Mouse (Mus musculus) forebrain, embryonic 13.5 days (tissue): ENCODE data around the gene Arhgef28. TPM values are rescaled to one million over a fixed set of nuclear protein-coding genes. Genes with fewer than 3 reads are reported as not detected.

ENCODE experiments used
- ATAC-seq: fragments of 200-750 bp; cut with Nextera tagmentation; 2 replicates; pipeline ENCODE4 v1.8.0; 2017
- H3K27ac ChIP-seq: fragments of 300-500 bp; sonication (generic); 2 replicates; pipeline ENCODE4 v1.5.1; 2015; ENCODE audit warnings: inconsistent platforms, mild to moderate bottlenecking, moderate library complexity
- H3K27me3 ChIP-seq: fragments of 300-500 bp; sonication (generic); 2 replicates; pipeline ENCODE4 v1.6.1; 2015; ENCODE audit warnings: mild to moderate bottlenecking, inconsistent platforms
- H3K36me3 ChIP-seq: fragments of 300-500 bp; sonication (generic); 2 replicates; pipeline ENCODE4 v1.6.1; 2015; ENCODE audit warnings: mild to moderate bottlenecking, inconsistent platforms; ENCODE audit not compliant: poor library complexity, severe bottlenecking
- H3K4me1 ChIP-seq: fragments of 300-500 bp; sonication (generic); 2 replicates; pipeline ENCODE4 v1.6.1; 2015; ENCODE audit warnings: inconsistent platforms
- H3K4me2 ChIP-seq: fragments of 300-500 bp; sonication (generic); 2 replicates; pipeline ENCODE4 v1.6.1; 2015; ENCODE audit warnings: inconsistent platforms, mild to moderate bottlenecking, moderate library complexity
- H3K4me3 ChIP-seq: fragments of 300-500 bp; sonication (generic); 2 replicates; pipeline ENCODE4 v1.5.1; 2015; ENCODE audit warnings: mild to moderate bottlenecking, inconsistent platforms
- H3K9ac ChIP-seq: fragments of 300-500 bp; sonication (generic); 2 replicates; pipeline ENCODE4 v1.6.1; 2015; ENCODE audit warnings: mild to moderate bottlenecking, inconsistent platforms
- H3K9me3 ChIP-seq: fragments of 300-500 bp; sonication (generic); replicated peaks from 2 replicates; pipeline ENCODE4 v1.6.1; 2016; ENCODE audit warnings: inconsistent platforms
- WGBS: fragments of 180-500 bp; shearing (Covaris S2); methylation state at CpG from one replicate; pipeline ENCODE4 v1.1.7; 2015; 5-methylcytosine and 5-hydroxymethylcytosine counted together
- polyA plus RNA-seq: library from polyadenylated mRNA; unstranded; fragments of >200 nt; fragmentation: Nextera tagmentation; extraction: Ambion mirVana; gene quantifications from 2 replicates; pipeline ENCODE4 v1.2.1, GENCODE M21; 2015

The Arhgef28 gene
- polyA plus RNA-seq, 1 experiment from 2014 or later = 7.0 TPM

GRCm38 (mm10) chr13:98038731-98039130 lies 167.5 kb downstream of the Arhgef28 start:
- H3K27ac ChIP-seq = no peak overlapping the region
- ATAC-seq = no peak
- H3K4me3 ChIP-seq = no peak overlapping the region
- H3K27me3 ChIP-seq = no peaks in the 10 kb centered on the region
- no peaks in the 10 kb centered on the region for H3K36me3 ChIP-seq
- H3K9ac ChIP-seq = no peak overlapping the region
- no peaks in the 10 kb centered on the region for H3K9me3 ChIP-seq
- H3K4me1 ChIP-seq = no peaks in the 10 kb centered on the region
- H3K4me2 ChIP-seq = no peak overlapping the region
- 83% methylated on average over 3 of the region's 3 CpGs for WGBS

- Histone ChIP-seq H3K4me3 (no peak overlapping the region), H3K27ac (no peak overlapping the region), H3K9ac (no peak overlapping the region), H3K9me3 (no peaks in the 10 kb centered on the region), H3K27me3 (no peaks in the 10 kb centered on the region), H3K4me1 (no peaks in the 10 kb centered on the region), H3K4me2 (no peak overlapping the region), H3K36me3 (no peaks in the 10 kb centered on the region)
- ATAC-seq = no peak
These were observed 168.5 kb downstream of the Arhgef28 start for GRCm38 (mm10) chr13:98037693-98038092.

- Histone ChIP-seq H3K4me3 (0 out of 2 replicates have a peak overlapping the region, but pooled peaks have one; percentile 12), H3K27ac (no peak overlapping the region), H3K4me1 (peaks cover 10% of the 10 kb centered on the region), H3K27me3 (no peaks in the 10 kb centered on the region), H3K9ac (0 out of 2 replicates have a peak overlapping the region, but pooled peaks have one; percentile 41), H3K9me3 (no peaks in the 10 kb centered on the region), H3K4me2 (peak overlapping the region; percentile 53), H3K36me3 (no peaks in the 10 kb centered on the region)
- ATAC-seq = peak; percentile 34; the same call in 1 of the 2 replicates
- 30% methylated on average over 5 of the region's 5 CpGs for WGBS
These were observed 174.6 kb downstream of the Arhgef28 start for GRCm38 (mm10) chr13:98031642-98031960.

GRCm38 (mm10) chr13:98030959-98031641 lies 175.1 kb downstream of the Arhgef28 start:
- Histone ChIP-seq H3K9me3 (no peaks in the 10 kb centered on the region), H3K27ac (no peak overlapping the region), H3K27me3 (no peaks in the 10 kb centered on the region), H3K4me3 (0 out of 2 replicates have a peak overlapping the region, but pooled peaks have one; percentile 12), H3K4me1 (peaks cover 10% of the 10 kb centered on the region), H3K9ac (0 out of 2 replicates have a peak overlapping the region, but pooled peaks have one; percentile 41), H3K36me3 (no peaks in the 10 kb centered on the region), H3K4me2 (peak overlapping the region; percentile 53)
- ATAC-seq = peak; percentile 82
- 13% methylated on average over 16 of the region's 16 CpGs for whole genome bisulfite sequencing

- Histone ChIP-seq H3K4me3 (no peak overlapping the region), H3K9ac (no peak overlapping the region), H3K27ac (no peak overlapping the region), H3K4me1 (peaks cover 10% of the 10 kb centered on the region), H3K4me2 (no peak overlapping the region), H3K36me3 (no peaks in the 10 kb centered on the region), H3K9me3 (0 out of 2 replicates have a peak, but pooled peaks cover 2% of the 10 kb centered on the region), H3K27me3 (no peaks in the 10 kb centered on the region)
- no peak for ATAC-seq
- 14% methylated on average over 5 of the region's 5 CpGs for WGBS
These were observed 176.2 kb downstream of the Arhgef28 start for GRCm38 (mm10) chr13:98030041-98030440.

- Histone ChIP-seq H3K4me3 (no peak overlapping the region), H3K36me3 (no peaks in the 10 kb centered on the region), H3K9ac (no peak overlapping the region), H3K9me3 (0 out of 2 replicates have a peak, but pooled peaks cover 4% of the 10 kb centered on the region), H3K27ac (no peak overlapping the region), H3K27me3 (no peaks in the 10 kb centered on the region), H3K4me2 (no peak overlapping the region), H3K4me1 (peaks cover 10% of the 10 kb centered on the region)
- WGBS = 20% methylated on average over 6 of the region's 6 CpGs
- ATAC-seq = peak; percentile 40; the same call in 1 of the 2 replicates
These were observed 177.5 kb downstream of the Arhgef28 start for GRCm38 (mm10) chr13:98028711-98029250.

- Histone ChIP-seq H3K27me3 (no peaks in the 10 kb centered on the region), H3K9ac (no peak overlapping the region), H3K9me3 (0 out of 2 replicates have a peak, but pooled peaks cover 4% of the 10 kb centered on the region), H3K4me3 (no peak overlapping the region), H3K27ac (no peak overlapping the region), H3K4me2 (no peak overlapping the region), H3K36me3 (no peaks in the 10 kb centered on the region), H3K4me1 (peaks cover 10% of the 10 kb centered on the region)
- 84% methylated on average over 12 of the region's 12 CpGs for WGBS
- no peak for ATAC-seq
These were observed 178.5 kb downstream of the Arhgef28 start for GRCm38 (mm10) chr13:98027641-98028204.

GRCm38 (mm10) chr13:98027122-98027521 lies 179.1 kb downstream of the Arhgef28 start:
- Histone ChIP-seq H3K4me3 (no peak overlapping the region), H3K9ac (no peak overlapping the region), H3K36me3 (no peaks in the 10 kb centered on the region), H3K27ac (no peak overlapping the region), H3K27me3 (no peaks in the 10 kb centered on the region), H3K4me2 (no peak overlapping the region), H3K9me3 (0 out of 2 replicates have a peak, but pooled peaks cover 4% of the 10 kb centered on the region), H3K4me1 (peaks cover 10% of the 10 kb centered on the region)
- WGBS = 83% methylated on average over 5 of the region's 5 CpGs
- ATAC-seq = no peak

- peaks cover 10% of the 10 kb centered on the region for H3K4me1 ChIP-seq
- H3K27me3 ChIP-seq = no peaks in the 10 kb centered on the region
- 84% methylated on average over 26 of the region's 26 CpGs for WGBS
- no peak for ATAC-seq
- H3K9me3 ChIP-seq = 0 out of 2 replicates have a peak, but pooled peaks cover 4% of the 10 kb centered on the region
- H3K4me3 ChIP-seq = no peak overlapping the region
- H3K36me3 ChIP-seq = no peaks in the 10 kb centered on the region
- H3K9ac ChIP-seq = no peak overlapping the region
- no peak overlapping the region for H3K27ac ChIP-seq
- no peak overlapping the region for H3K4me2 ChIP-seq
These were observed 180.3 kb downstream of the Arhgef28 start for GRCm38 (mm10) chr13:98025706-98026504.

GRCm38 (mm10) chr13:98025162-98025561 lies 181.1 kb downstream of the Arhgef28 start:
- Histone ChIP-seq H3K27me3 (no peaks in the 10 kb centered on the region), H3K36me3 (no peaks in the 10 kb centered on the region), H3K9ac (no peak overlapping the region), H3K9me3 (0 out of 2 replicates have a peak, but pooled peaks cover 4% of the 10 kb centered on the region), H3K4me3 (no peak overlapping the region), H3K4me1 (peaks cover 10% of the 10 kb centered on the region), H3K4me2 (no peak overlapping the region), H3K27ac (no peak overlapping the region)
- ATAC-seq = no peak
- 89% methylated on average over 7 of the region's 7 CpGs for WGBS

GRCm38 (mm10) chr13:98024680-98025079 lies 181.6 kb downstream of the Arhgef28 start:
- H3K27ac ChIP-seq = no peak overlapping the region
- peaks cover 10% of the 10 kb centered on the region for H3K4me1 ChIP-seq
- H3K36me3 ChIP-seq = no peaks in the 10 kb centered on the region
- H3K9ac ChIP-seq = no peak overlapping the region
- H3K4me2 ChIP-seq = no peak overlapping the region
- no peak for ATAC-seq
- 94% methylated on average over 12 of the region's 12 CpGs for WGBS
- no peaks in the 10 kb centered on the region for H3K27me3 ChIP-seq
- 0 out of 2 replicates have a peak, but pooled peaks cover 4% of the 10 kb centered on the region for H3K9me3 ChIP-seq
- no peak overlapping the region for H3K4me3 ChIP-seq

- H3K4me2 ChIP-seq = no peak overlapping the region
- no peak overlapping the region for H3K27ac ChIP-seq
- no peaks in the 10 kb centered on the region for H3K27me3 ChIP-seq
- H3K4me1 ChIP-seq = peaks cover 4% of the 10 kb centered on the region
- 77% methylated on average over 4 of the region's 4 CpGs for WGBS
- H3K36me3 ChIP-seq = no peaks in the 10 kb centered on the region
- 0 out of 2 replicates have a peak, but pooled peaks cover 4% of the 10 kb centered on the region for H3K9me3 ChIP-seq
- no peak overlapping the region for H3K4me3 ChIP-seq
- no peak for ATAC-seq
- H3K9ac ChIP-seq = no peak overlapping the region
These were observed 184.3 kb downstream of the Arhgef28 start for GRCm38 (mm10) chr13:98021906-98022305.
